Mouse (Mus musculus) bone marrow, adult 2 months (tissue): Measurements from ENCODE around the gene Gm29049. TPM values are rescaled to one million over a fixed set of nuclear protein-coding genes. Genes with fewer than 3 reads are reported as not detected.
"Not testable (repeated sequence)": the region's sequence is repeated elsewhere in the genome, so short reads cannot be mapped to it uniquely, and the experiment has no call there.

ENCODE experiments used
- H3K27ac ChIP-seq: fragments of 200-500 bp; 2 replicates; pipeline ENCODE4 v1.5.1; 2012; ENCODE audit warnings: low read depth, mild to moderate bottlenecking, control low read depth, inconsistent platforms, low read length; ENCODE audit not compliant: control insufficient read depth, poor library complexity, insufficient read depth
- H3K4me1 ChIP-seq: fragments of 200-500 bp; 2 replicates; pipeline ENCODE4 v1.6.1; 2011; ENCODE audit warnings: low read length; ENCODE audit not compliant: control insufficient read depth, insufficient read depth
- H3K4me3 ChIP-seq: fragments of 200-500 bp; replicated peaks from 2 replicates; pipeline ENCODE3; 2011; ENCODE audit warnings: mild to moderate bottlenecking, low read depth, low read length, control low read depth; ENCODE audit not compliant: control insufficient read depth
- WGBS: fragments of 180-500 bp; shearing (Covaris S2); methylation state at CpG from one replicate; pipeline ENCODE4 v1.1.7; 2018; 5-methylcytosine and 5-hydroxymethylcytosine counted together
- polyA plus RNA-seq: library from polyadenylated mRNA; stranded (reverse); fragments of >200 nt; gene quantifications from 2 replicates; pipeline ENCODE4 v1.2.4, GENCODE M21; 2011; ENCODE audit warnings: low replicate concordance; ENCODE audit not compliant: missing spikeins, insufficient read depth, insufficient read length

Gm29049 gene
- polyA plus RNA-seq = not detected in 2 replicates

DNA sequence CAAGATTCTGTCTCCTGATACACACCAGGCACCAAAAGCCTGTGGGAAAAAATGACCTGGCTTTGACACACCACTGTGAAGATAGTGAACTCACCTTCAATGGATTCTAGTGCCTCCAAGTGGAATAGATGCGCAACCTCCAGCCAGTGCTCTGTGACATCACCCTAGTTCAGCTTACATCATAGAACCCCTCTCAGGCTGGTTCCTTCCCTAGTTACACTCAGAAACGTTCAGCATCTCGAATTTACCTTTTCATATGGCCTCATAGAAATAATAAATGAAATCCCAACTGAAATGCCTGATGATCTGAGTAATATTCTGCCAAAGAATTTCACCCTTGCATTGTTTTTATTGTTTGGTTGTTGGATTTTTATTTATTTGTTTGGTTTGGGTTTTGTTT lies at the start of gene Gm29049:
TSS of gene Gm29049 (minus strand) at position 101 of the 400 bp plus-strand sequence.
- H3K4me1 ChIP-seq, H3K4me3 ChIP-seq, H3K27ac ChIP-seq: not testable (repeated sequence)
- 45% methylated on average over 2 of the region's 3 CpGs for WGBS

Other genes with a start within 250 kb of the Gm29049 start
- gene Gm20825, start 74.3 kb upstream of the Gm29049 start, polyA plus RNA-seq = not detected in 2 replicates